Mouse (Mus musculus): ENCODE measurements at regions not wholly inside any gene's neighbourhood (a gene's known extent, or its start where the extent isn't known, plus 50 kb on each side); places are given as distances from the start of the nearest gene placed in this dataset.
"Not testable (repeated sequence)": the region's sequence is repeated elsewhere in the genome, so short reads cannot be mapped to it uniquely, and the experiment has no call there.

- no peaks in the 10 kb centered on the region for H3K27me3 ChIP-seq (replicated peaks; ENCODE audit: insufficient read depth, low read length)
- H3K4me2 ChIP-seq (replicated peaks; ENCODE audit: low read depth, low read length) = no peak overlapping the region
- no peak overlapping the region for H3K27ac ChIP-seq (ENCODE audit: low read length)
- no peak overlapping the region for H3K4me3 ChIP-seq (ENCODE audit: low read depth, low read length)
- ATAC-seq (no peak), DNase-seq (ENCODE audit: low spot score) (no peak)
- TF ChIP-seq CTCF (IDR thresholded peaks at IDR 0.05) (no peak), EP300 (IDR thresholded peaks at IDR 0.05) (no peak)
- no peaks in the 10 kb centered on the region for H3K36me3 ChIP-seq (ENCODE audit: insufficient read depth, low read length)
- H3K9me3 ChIP-seq (ENCODE audit: low read length) = no peaks in the 10 kb centered on the region
- WGBS = 41% methylated on average over 3 of the region's 3 CpGs
- no peaks in the 10 kb centered on the region for H3K4me1 ChIP-seq (ENCODE audit: insufficient read depth, low read depth, low read length)
- no peak overlapping the region for H3K9ac ChIP-seq (replicated peaks; ENCODE audit: low read depth)
Measured at GRCm38 (mm10) chr17:3037145-3037870, 77.5 kb upstream of the Scaf8 start.

- Histone ChIP-seq H3K4me3 (ENCODE audit: low read depth, low read length) (no peak overlapping the region), H3K4me1 (ENCODE audit: insufficient read depth, low read depth, low read length) (no peaks in the 10 kb centered on the region), H3K27ac (ENCODE audit: low read length) (no peak overlapping the region), H3K9me3 (ENCODE audit: low read length) (no peaks in the 10 kb centered on the region), H3K9ac (replicated peaks; ENCODE audit: low read depth) (no peak overlapping the region), H3K4me2 (replicated peaks; ENCODE audit: low read depth, low read length) (no peak overlapping the region), H3K27me3 (replicated peaks; ENCODE audit: insufficient read depth, low read length) (no peaks in the 10 kb centered on the region), H3K36me3 (ENCODE audit: insufficient read depth, low read length) (no peaks in the 10 kb centered on the region)
- ATAC-seq = no peak
- no peak for DNase-seq (ENCODE audit: low spot score)
- TF ChIP-seq CTCF (IDR thresholded peaks at IDR 0.05) (no peak), EP300 (IDR thresholded peaks at IDR 0.05) (no peak)
- WGBS = 62% methylated on average over 1 of the region's 1 CpGs
Measured at GRCm38 (mm10) chr17:3038067-3038466, 76.7 kb upstream of the Scaf8 start.

GRCm38 (mm10) chr17:3044520-3044919, 70.3 kb upstream of the Scaf8 start:
- not testable (repeated sequence) for H3K4me3 ChIP-seq (ENCODE audit: low read depth, low read length); DNase-seq (ENCODE audit: low spot score); H3K27ac ChIP-seq (ENCODE audit: low read length); H3K4me1 ChIP-seq (ENCODE audit: insufficient read depth, low read depth, low read length); H3K4me2 ChIP-seq (replicated peaks; ENCODE audit: low read depth, low read length); ATAC-seq; H3K9ac ChIP-seq (replicated peaks; ENCODE audit: low read depth); H3K9me3 ChIP-seq (ENCODE audit: low read length); H3K27me3 ChIP-seq (replicated peaks; ENCODE audit: insufficient read depth, low read length); H3K36me3 ChIP-seq (ENCODE audit: insufficient read depth, low read length)
- WGBS = 87% methylated on average over 20 of the region's 20 CpGs

GRCm38 (mm10) chr17:3053859-3054258, 60.9 kb upstream of the Scaf8 start:
- not testable (repeated sequence) for H3K36me3 ChIP-seq (ENCODE audit: insufficient read depth, low read length); H3K9ac ChIP-seq (replicated peaks; ENCODE audit: low read depth); H3K27ac ChIP-seq (ENCODE audit: low read length); DNase-seq (ENCODE audit: low spot score); H3K4me1 ChIP-seq (ENCODE audit: insufficient read depth, low read depth, low read length); H3K27me3 ChIP-seq (replicated peaks; ENCODE audit: insufficient read depth, low read length); H3K4me3 ChIP-seq (ENCODE audit: low read depth, low read length); H3K4me2 ChIP-seq (replicated peaks; ENCODE audit: low read depth, low read length); ATAC-seq; H3K9me3 ChIP-seq (ENCODE audit: low read length)
- 70% methylated on average over 4 of the region's 4 CpGs for WGBS

GRCm38 (mm10) chr17:3054848-3055247, 59.9 kb upstream of the Scaf8 start:
- not testable (repeated sequence) for H3K9me3 ChIP-seq (ENCODE audit: low read length)
- WGBS = 44% methylated on average over 8 of the region's 8 CpGs

GRCm38 (mm10) chr17:3055376-3055775, 59.4 kb upstream of the Scaf8 start:
- 77% methylated on average over 3 of the region's 3 CpGs for WGBS
- H3K4me2 ChIP-seq (replicated peaks; ENCODE audit: low read depth, low read length); H3K9ac ChIP-seq (replicated peaks; ENCODE audit: low read depth); H3K4me3 ChIP-seq (ENCODE audit: low read depth, low read length); H3K4me1 ChIP-seq (ENCODE audit: insufficient read depth, low read depth, low read length); ATAC-seq; H3K9me3 ChIP-seq (ENCODE audit: low read length); H3K36me3 ChIP-seq (ENCODE audit: insufficient read depth, low read length); DNase-seq (ENCODE audit: low spot score); H3K27ac ChIP-seq (ENCODE audit: low read length); H3K27me3 ChIP-seq (replicated peaks; ENCODE audit: insufficient read depth, low read length): not testable (repeated sequence)

More at GRCm38 (mm10) chr17:3054848-3055247, 59.9 kb upstream of the Scaf8 start:
- not testable (repeated sequence) for H3K9ac ChIP-seq (replicated peaks; ENCODE audit: low read depth); H3K27me3 ChIP-seq (replicated peaks; ENCODE audit: insufficient read depth, low read length); H3K4me3 ChIP-seq (ENCODE audit: low read depth, low read length); H3K36me3 ChIP-seq (ENCODE audit: insufficient read depth, low read length); H3K4me2 ChIP-seq (replicated peaks; ENCODE audit: low read depth, low read length); ATAC-seq; H3K4me1 ChIP-seq (ENCODE audit: insufficient read depth, low read depth, low read length); H3K27ac ChIP-seq (ENCODE audit: low read length); DNase-seq (ENCODE audit: low spot score)

GRCm38 (mm10) chr17:3063401-3063800, 51.4 kb upstream of the Scaf8 start:
- ATAC-seq; H3K9ac ChIP-seq (replicated peaks; ENCODE audit: low read depth); H3K4me2 ChIP-seq (replicated peaks; ENCODE audit: low read depth, low read length); H3K27ac ChIP-seq (ENCODE audit: low read length); DNase-seq (ENCODE audit: low spot score); H3K9me3 ChIP-seq (ENCODE audit: low read length); H3K36me3 ChIP-seq (ENCODE audit: insufficient read depth, low read length); H3K4me3 ChIP-seq (ENCODE audit: low read depth, low read length); H3K4me1 ChIP-seq (ENCODE audit: insufficient read depth, low read depth, low read length); H3K27me3 ChIP-seq (replicated peaks; ENCODE audit: insufficient read depth, low read length): not testable (repeated sequence)
- 87% methylated on average over 1 of the region's 1 CpGs for WGBS
